Mouse (Mus musculus): ENCODE measurements around the gene Scrn3. TPM values are rescaled to one million over a fixed set of nuclear protein-coding genes. Genes with fewer than 3 reads are reported as not detected.

The Scrn3 gene
- polyA plus RNA-seq, 1 experiment from 2014 or later, result 27.9 TPM

GRCm38 (mm10) chr2:73386356-73387046 lies 74.1 kb downstream of the Scrn3 start, which contains the start of gene Gpr155:
Gene Gpr155, minus strand, starts transcription at chr2:73386572.
- Histone ChIP-seq H3K27ac (replicated peaks) (peak within 1 kb of the TSS; percentile 88), H3K4me2 (peak within 1 kb of the TSS; percentile 99), H3K4me3 (replicated peaks) (peak within 1 kb of the TSS; percentile 75), H3K4me1 (replicated peaks) (peaks cover 29% of the 10 kb centered on the region), H3K36me3 (replicated peaks) (peaks cover 12% of the 10 kb centered on the region), H3K9me3 (replicated peaks) (no peaks in the 10 kb centered on the region), H3K27me3 (peaks cover 5% of the 10 kb centered on the region; the same call in 1 of the 2 replicates), H3K9ac (peak within 1 kb of the TSS; percentile 74)
- under 1% methylated on average over 44 of the region's 44 CpGs for WGBS (ENCODE audit: insufficient replicate concordance)
- peak; percentile 96 for ATAC-seq (ENCODE audit: insufficient read depth)

Other genes starting within 250 kb of the Scrn3 start
- gene Ola1, start 93.7 kb upstream of the Scrn3 start, polyA plus RNA-seq (2015; fragmentation: Nextera tagmentation; extraction: Ambion mirVana), result 30.9 and 41.7 TPM in 2 replicates
- gene Sp9, start 40.7 kb upstream of the Scrn3 start, polyA plus RNA-seq (2015; fragmentation: Nextera tagmentation; extraction: Ambion mirVana), result not detected in 2 replicates
- gene Cir1, start 100 bp downstream of the Scrn3 start, polyA plus RNA-seq (2015; fragmentation: Nextera tagmentation; extraction: Ambion mirVana), result 14.1 and 17.4 TPM in 2 replicates
- 6.4 and 7.3 TPM in 2 replicates for gene Gpr155, start 74.0 kb downstream of the Scrn3 start, polyA plus RNA-seq (2015; fragmentation: Nextera tagmentation; extraction: Ambion mirVana)
- 3.5 and 3.8 TPM in 2 replicates for gene Wipf1, start 217.1 kb downstream of the Scrn3 start, polyA plus RNA-seq (2015; fragmentation: Nextera tagmentation; extraction: Ambion mirVana)